Mouse (Mus musculus) WW6 (cell line): ENCODE results near the gene Defb48.

Experiments used
- DNase-seq: peaks from one replicate; pipeline ENCODE4 v3.0.0-alpha.2; 2013; ENCODE audit warnings: low read depth, low spot score

Defb48 gene

DNA sequence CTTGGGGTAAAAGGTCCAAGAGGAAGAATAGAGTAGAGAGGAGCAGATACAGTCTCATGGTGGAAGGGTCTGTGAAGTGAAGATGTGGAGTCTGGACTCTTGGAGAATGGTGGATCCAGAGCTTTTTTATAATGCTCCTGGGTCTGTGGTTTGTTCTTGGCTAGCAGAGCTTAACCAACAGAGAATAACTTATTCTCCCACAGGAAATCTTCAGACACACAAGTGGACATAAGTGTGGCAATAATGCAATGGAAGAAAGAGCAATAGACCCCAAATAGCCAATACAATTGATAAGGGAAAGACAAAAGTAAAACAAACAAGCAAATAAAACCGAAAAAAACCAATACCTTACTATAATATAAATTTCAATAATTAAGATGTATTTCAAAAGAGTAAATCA lies at the start of gene Defb48:
TSS of gene Defb48 (minus strand) at position 101 of the 400 bp plus-strand sequence.
- DNase-seq = no peak

GRCm38 (mm10) chr14:63020524-63021156 lies 36.3 kb upstream of the Defb48 start:
- no peak for DNase-seq

DNA sequence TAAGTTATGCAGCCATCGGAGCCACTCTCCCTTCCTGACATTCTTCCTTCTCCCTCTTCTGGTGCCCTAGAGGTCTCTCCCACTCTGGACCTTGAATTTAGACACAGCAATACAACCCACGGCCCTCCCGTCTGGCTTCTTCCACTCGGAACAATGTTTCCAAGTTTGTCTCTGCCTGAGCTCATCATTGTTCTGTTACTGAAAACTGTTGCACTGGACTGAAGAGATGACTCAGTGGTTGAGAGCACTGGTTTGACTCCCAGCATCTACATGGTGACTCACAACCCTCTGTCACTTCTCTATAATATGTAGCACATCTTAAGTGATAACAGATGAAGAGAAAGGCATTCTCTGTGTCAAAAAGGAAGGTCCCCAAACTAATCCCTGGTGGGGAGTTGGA lies 30.4 kb upstream of the Defb48 start:
- no peak for DNase-seq

DNA sequence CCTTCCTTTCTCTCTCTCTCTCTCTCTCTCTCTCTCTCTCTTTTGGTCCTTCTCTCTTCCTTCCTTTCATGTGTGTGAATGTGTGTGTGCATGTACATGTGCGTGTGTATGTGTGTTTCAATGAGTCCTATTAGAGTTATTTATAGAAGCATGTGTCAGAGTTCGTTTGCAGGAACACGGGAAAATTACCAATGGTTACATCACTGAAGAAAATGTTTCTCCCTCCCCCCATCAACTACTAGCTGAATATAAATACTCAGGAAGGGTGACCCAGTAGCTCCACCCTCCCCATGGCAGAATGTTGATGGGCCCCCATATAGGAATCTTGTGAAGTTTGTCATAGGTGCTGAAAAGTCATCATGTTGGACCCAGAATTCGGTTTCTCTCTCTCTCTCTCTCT lies 28.8 kb upstream of the Defb48 start:
- DNase-seq = no peak

GRCm38 (mm10) chr14:63011471-63011870 lies 27.2 kb upstream of the Defb48 start, which contains the start of gene Defb43:
TSS of gene Defb43 (plus strand) at chr14:63011771.
- DNase-seq = no peak

DNA sequence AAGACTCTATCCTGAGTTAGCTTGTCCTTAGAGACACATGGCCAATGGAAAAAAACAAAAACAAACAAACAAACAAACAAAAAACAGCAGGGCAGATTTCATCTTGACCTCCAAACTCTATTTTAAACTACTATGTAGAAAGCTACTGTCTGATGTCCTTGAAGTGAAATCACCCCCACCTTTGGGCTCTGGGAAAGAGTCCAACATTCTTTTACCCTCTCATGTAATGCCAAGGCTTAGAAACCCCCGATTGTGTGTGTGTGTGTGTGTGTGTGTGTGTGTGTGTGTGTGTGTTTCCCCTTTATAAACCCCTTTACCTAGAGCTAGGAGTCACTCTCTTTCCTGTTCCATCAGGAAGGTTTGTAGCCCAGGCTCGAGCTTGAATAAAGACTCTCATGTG lies 18.3 kb upstream of the Defb48 start:
- no peak for DNase-seq

DNA sequence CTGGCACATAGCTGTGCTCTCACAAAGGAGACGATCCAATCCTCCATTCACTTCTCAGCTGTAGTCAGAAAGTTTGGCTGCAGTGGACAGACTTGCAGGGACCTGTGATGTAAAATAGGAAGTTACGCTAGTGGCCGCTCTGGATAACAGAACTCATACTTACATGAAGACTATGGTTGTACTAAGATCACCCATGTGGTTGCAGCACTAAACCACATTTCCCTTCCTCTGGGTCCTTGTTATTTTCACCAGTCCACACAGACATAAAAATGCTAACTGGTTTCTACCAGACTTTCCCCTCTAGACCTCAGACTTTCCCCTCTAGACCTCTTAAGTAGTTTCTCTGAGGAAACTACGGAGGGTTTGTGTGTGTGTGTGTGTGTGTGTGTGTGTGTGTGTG lies 14.7 kb upstream of the Defb48 start:
- DNase-seq = no peak

DNA sequence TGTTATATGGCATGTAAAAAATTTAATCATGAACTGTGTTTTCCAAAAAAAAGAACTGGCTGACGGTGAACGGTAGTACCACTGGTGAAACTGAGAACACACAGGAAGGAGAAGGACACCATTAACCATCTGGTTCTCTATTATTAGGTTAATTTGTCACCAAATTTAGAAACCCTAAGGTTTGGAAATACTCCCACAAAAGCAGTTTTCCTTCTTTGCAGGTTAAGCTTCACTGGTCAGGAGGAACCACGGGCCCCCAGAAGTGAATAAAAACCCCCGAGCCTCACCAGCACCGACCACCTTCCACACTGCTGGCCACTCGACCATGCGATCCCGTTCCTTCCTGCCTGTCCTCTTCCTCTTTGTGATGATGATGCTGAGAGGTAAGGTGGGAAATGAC lies 13.5 kb upstream of the Defb48 start, which contains the start of gene Defb47:
TSS of gene Defb47 (plus strand) at position 301 of the 400 bp plus-strand sequence.
- no peak for DNase-seq

GRCm38 (mm10) chr14:62991849-62992510 lies 7.7 kb upstream of the Defb48 start:
- DNase-seq = no peak

GRCm38 (mm10) chr14:62991271-62991670 lies 7.0 kb upstream of the Defb48 start:
- DNase-seq = no peak

DNA sequence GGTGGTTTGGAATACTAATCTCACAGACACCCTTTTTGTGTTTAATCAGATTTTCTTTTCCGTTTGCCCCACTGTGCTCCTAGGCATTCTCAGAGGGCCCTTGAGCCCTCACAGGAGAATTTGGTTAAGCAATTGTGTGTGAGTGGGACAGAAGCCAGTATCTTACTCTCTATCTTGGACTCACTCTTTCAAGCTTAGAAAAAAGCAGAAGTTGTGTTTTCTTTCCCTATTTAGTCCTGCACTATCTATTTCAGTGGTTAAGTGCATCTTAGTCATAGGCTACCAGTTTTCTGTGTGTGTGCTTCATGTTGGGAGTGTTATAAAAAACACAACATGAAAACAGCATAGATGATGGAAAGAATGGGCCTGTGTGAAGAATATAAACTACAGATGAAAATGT lies 4.5 kb downstream of the Defb48 start:
- no peak for DNase-seq

DNA sequence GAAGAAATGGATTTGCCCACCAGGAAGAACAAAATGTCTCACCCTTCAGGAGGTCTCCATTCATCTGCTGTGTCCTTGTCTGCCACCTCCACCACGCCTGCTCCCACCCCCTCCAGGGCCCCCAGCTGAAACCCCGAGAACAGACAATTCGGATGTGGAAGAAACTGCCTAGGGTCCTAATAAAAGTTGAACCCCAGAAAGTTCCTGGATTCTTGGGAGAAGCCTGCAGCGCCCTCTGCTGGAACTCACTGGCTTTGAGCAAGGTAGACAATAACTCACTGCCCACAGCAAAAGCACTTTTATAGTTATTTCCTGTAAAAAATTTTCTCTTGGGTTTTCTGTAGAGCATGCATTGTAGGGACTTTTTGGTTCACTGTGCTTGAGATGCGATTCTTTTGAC lies 9.3 kb downstream of the Defb48 start:
- no peak for DNase-seq

- DNase-seq = no peak
Measured at GRCm38 (mm10) chr14:62965811-62966520, 18.3 kb downstream of the Defb48 start.

DNA sequence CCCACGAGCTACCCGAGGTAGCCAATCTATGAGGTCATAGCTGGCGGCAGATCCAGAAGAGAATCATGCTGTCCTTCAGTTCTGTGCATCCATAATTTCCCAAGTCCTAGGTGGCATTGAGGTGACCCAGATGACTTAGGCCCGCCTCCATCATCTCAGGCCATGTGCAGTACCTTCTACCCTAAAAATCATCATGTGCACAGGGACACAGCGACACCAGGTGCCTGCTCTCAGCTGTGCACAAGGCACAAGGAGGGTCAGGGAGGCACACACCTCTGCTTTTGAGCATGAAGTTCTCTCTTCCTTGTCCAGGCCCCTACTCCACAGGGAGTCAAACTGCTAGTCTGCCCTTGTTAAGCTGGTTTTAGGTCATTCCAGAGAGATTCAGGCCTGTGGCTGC lies 19.0 kb downstream of the Defb48 start:
- no peak for DNase-seq

- DNase-seq = no peak
Measured at GRCm38 (mm10) chr14:62963632-62964031, 20.7 kb downstream of the Defb48 start.

- no peak for DNase-seq
Measured at GRCm38 (mm10) chr14:62956091-62956490, 28.2 kb downstream of the Defb48 start.

GRCm38 (mm10) chr14:62946794-62947193 lies 37.5 kb downstream of the Defb48 start:
- DNase-seq = no peak

DNA sequence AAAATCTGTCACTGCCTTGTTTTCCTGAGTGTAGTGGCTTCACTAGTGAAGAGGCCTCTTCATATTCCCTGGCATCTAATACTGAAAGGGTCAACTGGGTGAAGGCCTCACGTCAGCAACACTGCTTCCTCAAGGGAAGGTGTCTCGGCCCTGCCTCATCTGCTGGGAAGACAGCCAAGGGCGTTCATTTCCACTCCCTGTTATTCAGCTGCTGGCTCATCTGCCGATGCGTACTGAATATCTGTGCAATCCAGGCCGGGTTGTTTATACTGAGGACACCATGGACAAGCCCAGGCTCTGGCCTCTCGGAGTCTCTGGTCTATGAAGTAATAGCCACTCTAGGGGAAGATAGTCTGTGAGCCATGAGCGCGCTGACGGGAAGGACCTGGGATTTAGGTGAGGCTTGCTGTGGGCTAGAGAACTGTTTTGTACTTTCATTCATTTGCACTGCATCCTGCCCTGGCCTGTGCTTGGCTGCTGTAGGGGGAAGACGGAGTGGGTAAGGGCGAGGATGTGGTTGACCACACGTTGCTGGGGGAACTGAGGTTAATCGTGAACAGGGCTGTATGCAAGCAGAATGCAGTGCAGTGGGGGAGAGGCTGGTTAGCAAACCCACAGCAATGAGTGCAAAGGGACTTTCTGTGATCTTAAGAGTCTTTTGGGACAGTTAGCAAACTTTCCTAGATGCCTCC lies 43.8 kb downstream of the Defb48 start:
- DNase-seq = no peak

DNA sequence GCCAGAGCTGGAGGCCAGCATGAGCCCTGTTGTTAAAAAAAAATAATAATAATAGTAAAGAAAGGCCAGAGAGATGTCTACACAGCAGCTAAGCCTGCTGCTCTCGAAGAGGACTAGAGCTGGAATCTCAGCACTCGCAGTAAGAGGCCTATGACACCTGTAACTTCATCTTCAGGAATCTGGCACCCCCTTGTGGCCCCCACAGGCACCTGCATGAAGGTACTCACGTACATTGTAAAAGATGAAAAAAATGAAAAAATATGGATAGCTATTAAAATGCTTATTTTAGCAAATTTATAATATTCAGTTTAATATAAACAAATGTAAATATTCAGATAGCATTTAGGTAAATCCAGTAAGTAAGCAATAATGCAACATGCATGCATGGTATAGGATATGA lies 44.9 kb downstream of the Defb48 start:
- no peak for DNase-seq

DNA sequence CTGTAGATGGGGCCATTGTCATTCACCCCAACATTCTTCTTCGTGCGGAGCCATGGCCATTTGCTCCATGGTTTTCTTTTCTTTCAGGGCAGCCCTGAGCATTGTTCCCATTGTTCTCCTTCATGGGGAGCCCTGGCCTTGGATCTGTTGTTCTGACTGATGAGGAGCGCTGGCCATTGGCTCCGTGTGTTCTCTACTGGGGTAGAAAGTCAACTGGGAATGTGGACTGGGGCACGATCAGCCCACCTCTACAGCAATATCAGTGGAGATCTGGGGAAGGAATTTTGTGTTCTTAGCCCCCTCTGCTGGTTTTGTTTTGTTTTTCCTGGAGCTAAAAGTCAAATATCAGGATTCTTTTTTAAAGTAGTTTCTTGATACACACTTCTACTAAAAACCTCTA lies 46.6 kb downstream of the Defb48 start:
- DNase-seq = no peak

- DNase-seq = no peak
Measured at GRCm38 (mm10) chr14:62936631-62937380, 47.5 kb downstream of the Defb48 start.
